Mouse (Mus musculus) liver, embryonic 14.5 days (tissue): ENCODE results near the gene Mab21l3. TPM values are rescaled to one million over a fixed set of nuclear protein-coding genes. Genes with fewer than 3 reads are reported as not detected.
A peak's percentile ranks its signal among the peaks of the same experiment; 100 is the strongest.

Experiments used
- ATAC-seq: fragments of 200-750 bp; cut with Nextera tagmentation; 2 replicates; pipeline ENCODE4 v1.8.0; 2017; ENCODE audit warnings: moderate number of reproducible peaks, mild to moderate bottlenecking, moderate library complexity; ENCODE audit not compliant: insufficient read depth
- DNase-seq, 3 experiments: peaks; one replicate each; pipeline ENCODE4 v3.0.0-alpha.2; 2012 to 2013; ENCODE audit warnings: low read depth in 3 of 3, low spot score in 3 of 3
- H3K27ac ChIP-seq: fragments of 300-500 bp; sonication (generic); 2 replicates; pipeline ENCODE4 v1.5.1; 2014; ENCODE audit warnings: moderate library complexity, mild to moderate bottlenecking, control low read depth, inconsistent platforms
- H3K27me3 ChIP-seq: fragments of 300-500 bp; sonication (generic); 2 replicates; pipeline ENCODE4 v1.6.1; 2014; ENCODE audit warnings: mild to moderate bottlenecking, low read length, moderate library complexity; ENCODE audit not compliant: control insufficient read depth, insufficient read depth
- H3K36me3 ChIP-seq: fragments of 300-500 bp; sonication (generic); replicated peaks from 2 replicates; pipeline ENCODE4 v1.6.1; 2014; ENCODE audit warnings: low read depth; ENCODE audit not compliant: control insufficient read depth, insufficient read depth
- H3K4me1 ChIP-seq, 2 experiments: fragments of 200-500 bp in 1 of 2; fragments of 300-500 bp in 1 of 2; sonication (generic) in 1 of 2; replicated peaks; 2 replicates each; pipeline ENCODE4 v1.6.1; 2012 to 2014; ENCODE audit warnings: antibody characterized with exemption in 1 of 2, inconsistent platforms in 1 of 2, low read length in 1 of 2; ENCODE audit not compliant: control insufficient read depth in 2 of 2, insufficient read depth in 2 of 2
- H3K4me2 ChIP-seq: fragments of 300-500 bp; sonication (generic); 2 replicates; pipeline ENCODE4 v1.6.1; 2014; ENCODE audit warnings: low read depth, mild to moderate bottlenecking, control low read depth, moderate library complexity
- H3K4me3 ChIP-seq, 2 experiments: fragments of 200-500 bp in 1 of 2; fragments of 300-500 bp in 1 of 2; sonication (generic) in 1 of 2; 2 replicates each; pipeline ENCODE4 v1.5.1; 2012 to 2014; ENCODE audit warnings: low read depth in 2 of 2, low read length in 2 of 2, mild to moderate bottlenecking in 2 of 2, control low read depth in 1 of 2, inconsistent platforms in 1 of 2, moderate library complexity in 1 of 2; ENCODE audit not compliant: insufficient read depth in 1 of 2
- H3K9ac ChIP-seq: fragments of 300-500 bp; sonication (generic); replicated peaks from 2 replicates; pipeline ENCODE4 v1.6.1; 2014; ENCODE audit warnings: mild to moderate bottlenecking, control low read depth, moderate library complexity
- H3K9me3 ChIP-seq: fragments of 300-500 bp; sonication (generic); 2 replicates; pipeline ENCODE4 v1.6.1; 2016; ENCODE audit warnings: low read length, mixed read lengths; ENCODE audit not compliant: control insufficient read depth
- CTCF ChIP-seq: IDR thresholded peaks from 2 replicates; pipeline ENCODE4 v1.5.1; 2016; ENCODE audit warnings: antibody characterized with exemption, low read depth, control low read depth
- EP300 ChIP-seq: IDR thresholded peaks from 2 replicates; pipeline ENCODE4 v1.6.1; 2016; ENCODE audit warnings: antibody characterized with exemption, low read depth
- WGBS: fragments of 180-500 bp; shearing (Covaris S2); extraction: QIAGEN DNeasy Blood & Tissue Kit; methylation state at CpG from one replicate; pipeline ENCODE4 v1.1.7; 2014; ENCODE audit not compliant: insufficient replicate concordance; 5-methylcytosine and 5-hydroxymethylcytosine counted together
- polyA plus RNA-seq, 2 experiments: library from polyadenylated mRNA; depleted of rRNA in 1 of 2; stranded (reverse) in 1 of 2; unstranded in 1 of 2; fragments of >200 nt; fragmentation: Nextera tagmentation in 1 of 2; extraction: Ambion mirVana in 1 of 2; gene quantifications; 2 replicates each; pipeline versions ENCODE4 v1.2.1 to v1.2.3; 2012 to 2014

The Mab21l3 gene
- polyA plus RNA-seq, 2 experiments, result 0.02 TPM; not detected in 1

DNA sequence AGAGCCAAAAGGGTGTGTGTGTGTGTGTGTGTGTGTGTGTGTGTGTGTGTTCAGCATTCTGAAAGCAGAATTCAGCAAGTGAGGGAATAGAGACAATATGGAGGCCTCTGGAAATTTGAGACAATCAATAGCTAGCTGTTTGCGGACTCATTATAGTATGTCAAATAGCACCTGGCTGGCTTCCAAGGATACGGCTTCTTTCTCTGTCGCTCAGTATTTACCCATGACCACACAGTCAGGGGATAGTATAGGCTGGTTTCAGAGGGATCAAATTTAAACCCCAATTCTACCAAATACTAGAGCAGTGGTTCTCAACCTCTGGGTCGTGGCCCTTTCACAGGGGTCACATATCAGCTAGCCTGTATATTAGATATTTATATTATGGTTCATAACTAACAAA lies 36.3 kb upstream of the Mab21l3 start:
- DNase-seq (no peak), ATAC-seq (no peak)
- H3K4me2 ChIP-seq, result no peak overlapping the region
- H3K36me3 ChIP-seq, result no peaks in the 10 kb centered on the region
- no peaks in the 10 kb centered on the region for H3K27me3 ChIP-seq
- H3K4me1 ChIP-seq, result no peaks in the 10 kb centered on the region
- no peak overlapping the region for H3K27ac ChIP-seq
- no peak overlapping the region for H3K4me3 ChIP-seq
- TF ChIP-seq CTCF, result no peak
- no peak for TF ChIP-seq EP300
- 68% methylated on average over 4 of the region's 4 CpGs for WGBS
- no peaks in the 10 kb centered on the region for H3K9me3 ChIP-seq
- H3K9ac ChIP-seq, result no peak overlapping the region

DNA sequence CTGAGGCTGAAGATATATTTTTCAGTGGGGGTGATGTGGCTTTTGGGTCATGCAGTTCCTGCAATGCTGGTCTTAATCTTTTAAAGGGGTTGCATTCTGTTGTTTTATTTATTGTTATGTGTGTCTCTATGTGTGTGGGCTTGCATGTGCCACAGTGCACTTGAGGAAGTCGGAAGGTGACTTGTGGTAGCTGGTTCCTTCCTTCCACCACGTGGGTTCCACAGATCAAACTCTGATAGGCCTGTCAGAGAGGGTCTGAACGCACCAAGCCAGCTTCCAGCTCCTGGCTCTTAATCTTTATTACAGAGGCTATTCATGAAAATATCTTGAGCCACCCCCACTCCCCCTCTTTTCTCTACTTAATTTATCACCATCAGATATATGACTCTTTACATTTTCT lies 35.1 kb upstream of the Mab21l3 start:
- H3K4me1 ChIP-seq, result no peaks in the 10 kb centered on the region
- H3K9ac ChIP-seq, result no peak overlapping the region
- no peak overlapping the region for H3K4me2 ChIP-seq
- no peak for TF ChIP-seq CTCF
- TF ChIP-seq EP300, result no peak
- H3K4me3 ChIP-seq, result no peak overlapping the region
- no peak overlapping the region for H3K27ac ChIP-seq
- 2% methylated on average over 3 of the region's 3 CpGs for WGBS
- H3K27me3 ChIP-seq, result no peaks in the 10 kb centered on the region
- DNase-seq (no peak), ATAC-seq (no peak)
- H3K9me3 ChIP-seq, result no peaks in the 10 kb centered on the region
- no peaks in the 10 kb centered on the region for H3K36me3 ChIP-seq

DNA sequence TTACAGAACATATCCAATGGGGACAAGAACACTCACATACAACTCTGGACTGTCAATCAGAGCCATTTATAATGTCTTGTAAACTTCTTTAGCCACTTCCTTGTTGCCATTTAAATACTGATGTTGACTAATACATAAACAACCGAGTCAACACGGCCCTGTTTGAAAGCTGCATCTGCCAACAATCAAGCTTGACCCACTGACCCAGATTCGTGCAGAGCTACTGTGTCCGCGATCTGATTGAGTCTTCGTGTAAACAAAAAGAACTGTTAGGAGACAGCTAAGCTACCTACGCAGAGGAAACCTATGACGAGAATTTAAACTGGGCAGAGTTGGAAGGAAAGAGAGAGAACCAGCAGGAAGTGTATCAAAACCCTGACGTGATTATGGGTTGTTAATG lies 33.0 kb upstream of the Mab21l3 start:
- no peak overlapping the region for H3K4me3 ChIP-seq
- WGBS, result 49% methylated on average over 9 of the region's 9 CpGs
- H3K27ac ChIP-seq, result no peak overlapping the region
- H3K36me3 ChIP-seq, result no peaks in the 10 kb centered on the region
- no peak overlapping the region for H3K9ac ChIP-seq
- no peak overlapping the region for H3K4me2 ChIP-seq
- no peak for TF ChIP-seq EP300
- TF ChIP-seq CTCF, result no peak
- H3K9me3 ChIP-seq, result no peaks in the 10 kb centered on the region
- DNase-seq (no peak), ATAC-seq (no peak)
- no peaks in the 10 kb centered on the region for H3K27me3 ChIP-seq
- no peaks in the 10 kb centered on the region for H3K4me1 ChIP-seq

DNA sequence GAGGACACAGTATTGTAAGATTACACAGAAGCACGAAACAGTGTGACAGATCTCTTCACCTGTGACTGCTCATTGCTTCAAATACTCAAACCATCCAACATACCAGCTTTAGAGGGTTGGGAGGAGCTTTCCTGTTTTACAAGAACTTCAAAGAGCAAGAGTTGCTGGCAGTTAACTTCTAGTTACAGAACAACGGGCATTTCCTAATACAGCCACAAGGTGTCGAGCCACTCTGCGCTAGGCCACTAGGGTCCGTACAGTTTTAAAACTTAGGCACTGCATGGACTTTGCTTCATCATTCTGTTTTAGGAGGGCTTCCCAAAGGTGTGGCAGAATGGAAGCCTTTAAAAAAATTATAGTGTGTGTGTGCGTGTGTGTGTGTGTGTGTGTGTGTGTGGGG lies 32.1 kb upstream of the Mab21l3 start:
- TF ChIP-seq EP300 (no peak), CTCF (peak; percentile 26)
- H3K4me3 ChIP-seq, result no peak overlapping the region
- ATAC-seq, result no peak
- no peak overlapping the region for H3K4me2 ChIP-seq
- no peaks in the 10 kb centered on the region for H3K4me1 ChIP-seq
- H3K9ac ChIP-seq, result no peak overlapping the region
- H3K9me3 ChIP-seq, result no peaks in the 10 kb centered on the region
- WGBS, result 69% methylated on average over 6 of the region's 6 CpGs
- H3K27me3 ChIP-seq, result no peaks in the 10 kb centered on the region
- H3K36me3 ChIP-seq, result no peaks in the 10 kb centered on the region
- no peak for DNase-seq
- H3K27ac ChIP-seq, result no peak overlapping the region

DNA sequence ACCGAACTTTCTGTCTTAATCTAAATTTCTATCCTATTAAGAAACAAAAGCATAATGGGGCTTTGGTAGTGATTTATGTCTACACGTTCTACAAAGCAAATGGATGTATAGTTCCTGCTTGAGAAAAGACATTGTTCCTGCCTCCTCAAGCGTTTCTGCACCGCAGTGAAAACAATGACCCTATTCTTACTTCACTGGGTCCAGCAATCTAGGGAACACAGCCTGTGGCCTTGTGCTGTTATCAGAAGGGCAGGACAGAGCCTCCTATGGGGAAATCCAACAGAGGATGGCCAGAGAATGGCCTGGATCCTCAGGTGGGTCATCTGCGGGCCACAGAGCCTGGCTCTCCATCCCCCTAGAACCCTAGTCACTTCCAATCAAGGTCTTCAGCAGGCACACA lies 29.4 kb upstream of the Mab21l3 start:
- H3K27me3 ChIP-seq, result no peaks in the 10 kb centered on the region
- H3K4me1 ChIP-seq, result no peaks in the 10 kb centered on the region
- no peak overlapping the region for H3K4me2 ChIP-seq
- no peak for DNase-seq
- TF ChIP-seq CTCF, result no peak
- TF ChIP-seq EP300, result no peak
- H3K4me3 ChIP-seq, result no peak overlapping the region
- whole genome bisulfite sequencing, result 62% methylated on average over 5 of the region's 5 CpGs
- H3K36me3 ChIP-seq, result no peaks in the 10 kb centered on the region
- H3K9ac ChIP-seq, result no peak overlapping the region
- ATAC-seq, result no peak
- no peaks in the 10 kb centered on the region for H3K9me3 ChIP-seq
- no peak overlapping the region for H3K27ac ChIP-seq
